Mouse (Mus musculus) thymus, postnatal 0 days (tissue): ENCODE measurements around the gene Tmem178b. TPM values are rescaled to one million over a fixed set of nuclear protein-coding genes. Genes with fewer than 3 reads are reported as not detected.

Source experiments
- DNase-seq: peaks from one replicate; pipeline ENCODE4 v3.0.0-alpha.2; 2015; ENCODE audit warnings: low spot score
- polyA plus RNA-seq: library from polyadenylated mRNA; unstranded; fragments of >200 nt; fragmentation: Nextera tagmentation; extraction: Ambion mirVana; gene quantifications from 2 replicates; pipeline ENCODE4 v1.2.1, GENCODE M21; 2015

The Tmem178b gene
- polyA plus RNA-seq, 1 experiment from 2014 or later: not detected

DNA sequence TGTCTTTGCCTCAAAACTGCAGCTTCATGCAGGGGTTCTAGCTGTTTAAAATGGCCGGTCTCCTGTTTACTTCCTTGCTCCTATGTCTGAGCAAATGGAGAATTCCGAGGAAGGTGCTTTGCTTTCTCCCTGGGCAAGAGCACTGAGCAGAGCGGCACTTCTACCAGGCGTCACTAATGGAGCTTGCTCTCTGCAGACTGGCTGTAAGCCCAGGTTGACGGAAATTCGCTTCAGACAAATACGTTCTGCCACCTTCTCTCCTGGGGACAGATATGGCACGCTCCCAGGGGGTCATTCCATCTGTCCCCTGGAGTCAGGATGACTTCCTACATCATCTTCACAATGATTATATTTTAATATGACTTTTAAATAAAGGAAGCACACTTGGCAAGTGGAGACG is 271.3 kb downstream of the Tmem178b start:
- DNase-seq: no peak

DNA sequence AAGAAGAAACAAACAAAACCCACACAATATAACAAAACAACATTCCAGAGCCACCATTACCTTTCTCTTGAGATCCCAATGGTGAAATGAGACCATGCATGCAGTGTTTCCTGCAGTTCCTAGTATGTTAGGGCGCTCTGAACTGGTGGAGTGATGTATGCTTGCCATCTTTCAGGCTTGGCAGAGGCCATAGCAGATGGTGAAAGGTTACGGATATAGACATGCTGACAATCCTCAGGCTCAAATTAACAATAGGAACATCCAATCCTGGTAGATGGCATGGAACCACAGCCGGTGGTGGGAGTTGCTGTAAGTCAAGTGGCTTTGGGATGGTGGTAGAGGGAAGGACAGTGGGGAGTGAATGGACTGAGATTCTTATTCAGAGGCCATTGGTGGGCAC is 272.5 kb downstream of the Tmem178b start:
- no peak for DNase-seq

DNA sequence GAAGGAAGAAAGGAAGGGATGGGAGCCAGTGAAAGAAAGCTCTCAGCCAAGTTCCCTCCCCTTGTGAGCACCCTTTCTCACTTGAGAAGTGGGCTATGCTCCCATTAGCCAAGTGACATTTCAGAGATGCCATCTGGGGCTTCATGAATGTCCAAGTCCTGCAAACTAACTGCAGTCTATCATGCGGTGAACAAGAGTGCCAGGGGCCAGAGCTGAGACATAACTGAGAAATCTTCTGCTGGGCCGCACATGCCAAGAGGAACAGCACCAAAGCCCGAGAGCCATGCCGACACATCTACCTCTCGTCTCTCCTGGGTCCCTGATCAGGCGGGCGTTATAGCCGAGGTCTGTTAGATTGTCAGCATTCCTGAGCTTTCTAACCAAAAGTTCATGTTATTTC is 279.2 kb downstream of the Tmem178b start:
- DNase-seq: no peak

DNA sequence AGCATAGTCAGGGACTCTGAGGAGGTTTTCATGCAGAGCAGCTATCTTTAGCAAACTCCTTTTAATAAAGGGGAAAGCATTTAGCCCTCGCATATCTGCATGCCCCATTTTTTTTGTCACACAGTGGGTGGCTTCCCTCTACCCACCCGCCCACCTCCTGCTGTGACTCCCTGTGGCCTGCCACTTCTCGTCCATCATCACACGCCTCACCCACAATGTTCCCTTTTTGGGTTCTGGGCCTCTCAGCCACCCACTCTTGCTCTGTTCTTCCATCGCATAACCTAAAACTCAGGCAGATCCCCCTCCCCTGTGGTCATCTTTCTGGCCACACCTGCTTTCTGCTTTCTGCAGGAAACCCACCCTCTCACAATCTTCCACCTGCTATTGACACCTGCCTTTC is 288.3 kb downstream of the Tmem178b start:
- no peak for DNase-seq

DNA sequence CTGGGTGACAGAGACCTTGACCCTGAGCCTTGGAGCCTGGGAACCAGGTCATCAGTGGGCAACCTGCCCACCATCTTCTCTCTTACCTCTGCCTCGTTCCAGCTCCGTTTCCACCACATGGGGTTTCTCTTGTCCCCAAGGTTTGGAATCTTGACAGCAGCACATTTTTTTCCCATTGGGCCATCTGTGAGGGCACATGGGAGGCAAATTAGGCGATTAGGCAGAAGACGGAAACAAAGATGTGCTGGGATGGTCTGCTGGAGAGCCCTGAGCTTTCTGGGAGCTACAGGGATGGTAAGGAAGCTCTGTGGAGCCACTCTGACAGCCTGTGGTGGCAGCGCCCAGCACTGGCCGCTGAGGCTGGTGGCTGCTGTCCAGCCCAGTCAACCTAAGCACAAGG is 300.5 kb downstream of the Tmem178b start:
- no peak for DNase-seq

DNA sequence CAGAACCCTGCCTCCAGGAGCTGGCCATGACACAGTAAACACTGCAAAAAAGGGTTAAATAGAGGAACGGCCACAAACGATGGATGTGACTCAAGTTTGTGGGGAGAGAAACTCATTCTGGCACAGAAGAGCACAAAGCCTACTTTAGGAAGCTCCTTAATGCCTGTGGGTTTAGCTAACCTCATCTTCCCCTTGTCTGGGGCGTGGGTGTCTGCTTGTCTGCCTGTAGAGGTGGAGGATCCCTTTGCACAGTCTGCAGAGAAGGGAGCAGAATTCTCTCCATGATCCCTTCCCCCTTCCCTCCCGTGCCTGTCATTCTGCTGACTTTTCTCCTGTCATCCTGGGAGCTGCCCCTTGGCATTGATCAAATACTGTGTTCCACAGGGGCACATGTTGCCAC is 304.8 kb downstream of the Tmem178b start:
- DNase-seq: no peak

DNA sequence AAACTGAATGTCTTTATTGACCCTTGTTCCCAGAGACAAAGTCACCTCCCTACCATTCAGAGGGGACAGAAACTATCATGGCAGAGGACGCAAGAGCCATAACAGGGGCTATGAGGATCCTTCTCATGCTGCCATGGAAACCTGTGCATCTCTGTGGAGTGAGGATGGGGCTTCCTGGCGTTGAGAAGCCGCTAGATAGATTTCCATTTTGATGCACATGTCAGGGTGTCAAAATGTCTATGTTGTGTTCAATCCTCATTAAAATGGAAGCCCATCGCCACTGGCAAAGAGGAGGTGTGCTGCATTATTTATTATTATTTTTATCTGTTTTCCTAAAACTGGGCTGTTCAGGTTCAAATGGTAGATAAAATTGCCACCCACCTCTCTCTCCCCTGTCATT is 307.5 kb downstream of the Tmem178b start:
- DNase-seq: no peak

DNA sequence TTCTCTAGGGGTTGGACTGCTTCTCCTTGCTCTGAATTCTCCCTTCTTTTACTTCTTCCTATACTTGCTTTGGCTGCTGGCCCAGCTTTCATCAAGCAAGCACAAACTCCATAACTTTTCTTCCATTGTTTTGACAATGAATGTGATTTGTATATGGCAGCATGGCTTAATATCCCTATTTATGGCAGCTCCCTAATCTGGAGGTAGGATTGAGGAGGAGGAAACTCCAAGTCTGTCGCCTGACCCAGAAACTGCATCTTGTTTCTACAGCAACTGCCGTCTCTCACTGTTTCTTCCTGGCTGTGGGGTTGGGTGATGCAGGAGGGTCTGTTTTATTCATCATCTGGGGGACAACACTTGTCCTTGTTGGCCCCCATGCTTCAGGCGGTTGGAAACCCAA is 327.6 kb downstream of the Tmem178b start:
- no peak for DNase-seq

DNA sequence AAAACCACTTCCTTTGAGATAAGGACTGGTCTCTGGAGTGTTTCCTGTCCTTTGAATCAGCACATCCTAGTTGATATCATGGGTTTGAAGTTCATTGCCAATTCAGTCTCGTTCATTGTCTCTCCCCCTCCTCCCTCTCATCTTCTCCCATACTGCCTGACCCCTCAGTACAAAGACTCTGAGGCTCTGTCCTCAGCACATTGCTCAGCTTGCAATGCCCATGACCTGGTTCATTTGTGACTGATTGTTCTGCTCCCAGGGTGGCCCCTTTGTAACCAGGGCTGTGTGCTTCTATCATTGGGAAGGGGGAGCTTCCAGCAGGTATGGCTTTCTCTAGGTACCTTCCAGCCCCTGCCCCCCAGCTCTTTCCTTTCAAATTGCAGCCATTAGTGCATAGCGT is 329.5 kb downstream of the Tmem178b start:
- DNase-seq: no peak

DNA sequence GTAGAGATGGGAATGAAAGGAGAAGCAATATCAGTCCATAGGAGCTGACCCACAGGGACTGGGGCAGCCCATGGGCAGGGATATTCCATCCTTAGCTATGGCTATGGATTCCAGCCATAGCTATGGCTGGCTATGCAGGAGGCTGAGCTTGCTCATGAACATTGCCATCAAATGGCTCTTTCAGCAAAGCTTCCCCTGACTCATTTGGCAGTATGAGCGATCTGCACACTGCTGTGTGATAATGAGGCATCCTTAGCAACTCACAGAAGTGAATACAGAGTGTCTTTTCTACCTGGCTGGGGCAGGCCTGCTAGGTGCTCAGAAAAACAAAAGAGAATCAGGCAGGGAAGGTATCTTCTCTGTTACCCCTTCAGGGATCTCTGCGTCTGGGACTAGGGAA is 332.3 kb downstream of the Tmem178b start:
- no peak for DNase-seq

DNA sequence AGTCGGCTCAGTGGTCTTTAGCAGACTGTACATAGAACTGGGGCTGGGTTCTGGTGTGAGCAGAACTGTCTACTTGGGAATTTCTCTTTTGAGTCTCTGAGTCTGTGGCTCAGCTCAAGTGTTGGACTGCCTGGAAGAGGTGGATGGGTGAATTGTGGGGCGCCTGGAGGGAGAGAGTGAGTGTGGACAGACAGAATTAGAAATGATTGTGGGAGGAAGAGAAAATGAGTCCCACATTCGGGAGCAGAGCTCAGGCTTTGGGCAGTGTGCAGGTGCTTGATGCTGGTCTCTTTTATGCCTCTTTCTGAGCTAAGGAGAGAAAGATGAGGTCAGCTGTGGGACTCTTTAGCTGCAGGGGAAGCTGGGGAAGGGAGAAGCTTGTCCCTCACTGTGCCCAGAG is 334.9 kb downstream of the Tmem178b start:
- no peak for DNase-seq

DNA sequence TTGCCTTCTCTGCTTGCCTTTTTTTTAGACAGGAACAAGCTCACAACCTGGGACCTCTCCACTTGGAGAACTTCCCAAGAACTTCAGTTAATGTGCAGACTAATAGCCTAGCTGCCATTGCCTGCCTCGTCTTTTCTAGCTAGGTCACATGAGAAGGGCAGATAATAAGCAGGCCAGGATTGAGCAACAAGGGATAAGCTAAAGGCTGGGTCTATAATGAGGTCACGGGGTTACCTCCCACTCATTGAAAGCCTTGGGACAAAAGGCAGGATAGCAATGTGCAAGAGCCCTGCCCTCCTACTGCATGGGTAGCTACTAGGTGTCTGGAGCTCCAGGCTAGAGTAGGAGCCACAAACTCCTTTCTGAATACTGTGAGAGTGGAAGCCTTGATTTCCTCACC is 336.1 kb downstream of the Tmem178b start:
- DNase-seq: no peak

DNA sequence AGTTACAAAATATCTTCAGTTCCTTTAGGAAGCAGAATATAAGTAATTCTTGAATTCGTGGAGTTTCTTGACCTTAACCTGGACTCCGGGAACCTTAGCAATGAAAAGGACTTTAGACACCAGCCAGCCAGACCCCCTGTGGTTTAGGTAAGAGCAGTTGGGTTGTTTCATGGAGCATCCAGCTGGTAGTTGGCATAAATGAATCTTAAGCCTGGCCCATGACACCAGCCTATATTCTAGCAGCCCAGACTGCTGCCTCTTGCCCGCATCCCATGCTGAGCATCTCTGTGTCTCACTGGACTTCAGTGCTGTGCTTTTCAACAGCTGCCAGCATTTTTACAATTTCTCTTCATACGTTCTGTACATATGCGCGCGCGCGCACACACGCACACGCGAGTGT is 344.1 kb downstream of the Tmem178b start:
- DNase-seq: no peak

DNA sequence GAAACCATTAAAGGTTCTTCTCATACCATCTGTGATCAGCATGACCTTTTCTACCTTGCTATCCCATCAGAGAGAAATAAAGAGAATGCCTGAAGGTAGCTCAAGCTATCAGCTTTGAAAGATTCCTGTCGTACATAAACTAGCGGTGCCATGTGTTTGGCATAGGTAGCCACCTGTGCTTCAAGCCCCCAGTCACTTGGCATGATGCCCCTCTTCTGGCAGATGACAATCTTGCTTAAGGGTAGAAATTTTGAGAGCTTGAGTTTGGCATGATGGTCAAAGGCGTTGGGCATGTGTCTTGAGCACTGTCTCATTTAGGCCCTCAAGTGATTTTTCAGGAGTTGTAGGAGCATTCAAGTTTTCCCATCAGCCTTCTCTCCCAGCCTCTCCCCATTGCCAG is 344.6 kb downstream of the Tmem178b start:
- DNase-seq: no peak

DNA sequence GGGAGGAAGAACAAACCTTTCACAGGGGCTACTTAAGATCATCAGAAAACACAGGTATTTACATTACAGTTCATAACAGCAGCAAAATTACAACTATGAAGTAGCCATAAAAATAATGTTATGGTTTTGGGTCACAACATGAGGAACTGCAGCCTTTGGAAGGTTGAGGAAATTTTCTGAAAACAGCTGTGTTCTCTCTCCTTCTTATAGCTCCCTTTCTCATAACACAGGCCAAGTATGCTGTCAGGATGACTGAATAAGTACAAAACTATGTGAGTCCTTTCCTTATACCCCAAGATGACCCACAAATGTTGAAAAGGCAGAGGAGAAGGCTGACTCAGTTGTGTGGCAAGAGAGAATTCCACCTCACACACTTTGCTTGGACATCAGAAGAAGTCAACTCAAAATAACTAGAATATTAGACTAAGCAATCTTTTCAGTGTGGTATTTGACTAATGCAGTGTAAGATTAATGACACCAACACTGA is 347.6 kb downstream of the Tmem178b start:
- DNase-seq: no peak

DNA sequence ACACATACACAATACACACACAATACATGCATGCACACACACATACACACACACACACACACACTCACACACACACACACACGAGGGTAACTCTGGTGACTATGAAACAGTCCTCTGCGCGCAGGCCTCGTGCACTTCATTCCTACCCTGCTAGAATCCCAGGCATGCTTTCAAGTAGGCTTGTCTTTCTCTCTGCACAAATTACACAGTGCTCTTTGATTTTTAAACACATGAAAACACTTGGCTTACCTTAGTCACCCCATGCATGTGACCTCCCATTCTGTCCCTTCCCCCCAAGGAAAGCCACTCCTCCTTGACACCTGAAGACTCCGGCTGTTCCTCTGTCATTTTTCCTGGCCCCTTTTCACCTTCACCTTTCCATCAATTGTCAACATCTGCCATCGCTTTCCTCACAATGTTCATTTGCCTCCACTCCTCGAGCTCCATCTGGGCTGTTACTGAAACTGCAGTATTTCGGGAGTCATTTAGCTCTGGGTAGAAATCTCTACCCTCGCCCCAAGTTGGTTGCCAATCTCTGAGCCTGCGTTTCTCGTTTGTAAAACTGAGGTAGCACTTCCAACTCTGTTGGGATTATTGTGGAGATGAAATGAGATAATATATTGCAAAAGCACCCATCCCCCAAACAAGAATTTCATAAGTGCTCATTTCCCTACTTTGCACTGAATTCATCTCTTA is 352.7 kb downstream of the Tmem178b start:
- DNase-seq: no peak

DNA sequence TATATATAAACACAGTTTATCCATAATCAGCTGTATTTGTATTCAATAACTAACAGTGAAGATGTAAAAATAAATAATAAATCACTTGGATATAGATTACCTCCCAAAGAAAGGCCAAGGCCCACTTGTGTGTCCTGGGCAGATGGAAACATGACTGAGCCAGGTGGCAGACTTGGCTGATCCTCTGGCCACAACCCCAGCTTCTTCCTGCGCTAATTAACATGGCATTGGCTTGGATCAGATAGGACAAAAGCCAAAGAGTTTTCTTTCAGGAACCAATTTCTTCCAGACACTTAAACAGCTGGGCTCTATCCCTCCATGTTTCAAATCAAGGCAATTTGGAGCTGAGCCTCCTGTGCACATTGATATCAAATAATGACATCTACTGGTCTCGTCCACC is 355.9 kb downstream of the Tmem178b start:
- no peak for DNase-seq

DNA sequence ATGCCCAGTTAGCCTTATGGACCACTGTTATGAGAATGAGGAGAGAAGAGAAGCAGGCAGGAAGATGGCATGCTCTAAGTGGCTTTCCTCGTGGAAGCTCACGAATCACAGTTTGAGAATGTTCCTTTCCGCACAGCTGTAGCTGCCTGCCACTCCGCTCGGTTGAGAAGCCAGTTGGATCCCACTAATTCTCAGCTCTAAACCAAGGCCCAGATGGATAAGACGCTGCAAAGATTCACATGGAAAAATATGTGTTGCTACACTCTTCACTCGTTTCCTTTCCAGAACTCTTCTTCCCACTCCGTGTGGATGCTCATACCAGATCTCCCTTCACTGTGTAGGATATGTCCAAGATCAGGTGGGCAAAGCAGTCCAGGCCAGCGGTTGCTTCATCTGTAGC is 356.9 kb downstream of the Tmem178b start:
- DNase-seq: no peak

DNA sequence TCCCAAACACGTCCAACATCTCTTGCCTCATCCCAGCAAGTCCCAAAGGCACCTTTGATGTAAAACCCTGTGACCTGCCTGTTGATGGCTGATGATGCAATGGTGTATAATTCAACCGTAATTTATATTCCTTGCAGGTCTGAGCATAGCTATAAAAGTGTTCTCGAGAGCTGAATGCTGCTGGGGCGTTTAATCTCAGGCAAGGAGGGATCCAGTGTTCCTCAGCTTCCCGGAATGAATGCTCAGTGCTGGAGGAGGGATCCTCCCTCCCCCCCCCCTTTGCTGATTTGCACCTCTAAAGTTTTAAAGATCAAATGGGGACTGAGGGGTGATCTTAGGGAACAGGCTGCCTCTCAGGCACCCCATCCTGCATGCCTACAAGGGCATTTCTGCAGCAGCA is 361.0 kb downstream of the Tmem178b start:
- no peak for DNase-seq

DNA sequence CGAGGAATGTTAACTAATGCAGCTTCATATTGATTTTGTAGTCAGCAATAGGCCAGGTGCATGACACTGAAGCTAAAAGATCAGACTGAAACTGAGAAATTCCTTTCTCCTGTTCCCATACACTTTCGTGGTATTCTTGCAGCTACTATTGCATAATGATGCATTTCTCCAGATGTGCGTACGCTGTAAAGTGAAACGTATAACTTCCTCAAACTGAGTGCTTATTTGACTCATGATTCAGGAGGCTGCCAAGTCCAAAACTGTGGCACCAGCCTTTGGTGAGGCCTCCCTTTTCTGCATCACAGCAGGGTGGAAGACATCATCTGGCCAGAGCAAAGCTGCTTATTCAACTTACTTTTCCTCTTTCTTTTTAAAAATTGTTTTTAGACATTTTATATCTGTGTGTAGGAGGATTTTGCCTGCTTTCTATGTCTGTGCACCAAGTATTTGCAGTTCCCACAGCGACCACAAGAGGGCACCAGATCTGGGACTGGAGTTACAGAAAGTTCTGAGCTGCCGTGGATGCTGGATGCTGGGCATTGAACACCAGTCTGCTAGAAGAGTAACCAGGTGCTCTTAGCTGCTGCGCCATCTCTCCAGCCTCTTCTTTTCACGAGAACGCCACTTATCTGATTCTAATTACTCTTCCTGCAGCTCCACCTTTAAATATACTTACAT is 362.9 kb downstream of the Tmem178b start:
- peak; percentile 62 for DNase-seq

DNA sequence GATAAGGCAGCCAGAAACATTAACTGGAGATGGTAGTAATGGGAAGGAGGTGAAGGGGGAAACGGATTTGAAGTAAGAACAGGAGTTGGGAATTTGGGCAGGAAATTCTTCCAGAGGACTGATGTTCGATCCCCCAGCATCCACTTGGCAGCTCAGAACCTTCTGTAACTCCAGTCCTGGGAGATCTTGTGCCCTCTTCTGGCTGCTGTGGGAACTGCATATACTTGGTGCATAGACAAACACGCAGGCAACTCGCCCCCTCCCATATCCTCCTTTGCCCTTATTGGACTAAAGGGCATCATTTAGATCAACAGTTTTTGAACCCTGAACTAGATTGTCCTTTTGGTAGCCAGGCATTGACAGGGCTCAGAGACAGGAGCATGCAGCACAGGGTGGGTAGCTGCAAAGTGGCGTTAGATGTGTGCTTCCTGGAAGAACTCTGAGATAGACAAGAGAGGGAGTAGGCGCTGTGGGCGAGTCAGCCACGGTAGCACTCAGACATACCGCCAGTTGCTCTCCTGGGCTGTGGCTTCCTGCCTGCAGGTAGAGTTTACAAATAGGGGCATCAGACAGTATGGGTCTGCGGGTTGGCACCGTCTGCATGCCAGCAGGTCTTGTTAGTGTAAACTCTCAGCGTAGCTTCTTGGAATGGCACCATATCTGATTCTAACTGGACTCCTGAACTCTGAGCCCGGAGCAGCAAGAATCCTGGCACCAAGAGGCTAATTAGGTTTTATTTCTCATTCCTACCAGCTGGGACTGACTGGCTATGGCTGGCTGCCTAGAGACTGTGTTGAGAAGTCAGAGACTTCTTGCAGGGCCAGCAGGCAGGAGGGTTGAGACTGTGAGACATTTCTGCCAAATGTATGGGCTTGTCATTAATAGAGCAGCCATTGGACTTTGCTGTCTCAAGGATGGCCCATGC is 364.0 kb downstream of the Tmem178b start:
- peak; percentile 43 for DNase-seq

DNA sequence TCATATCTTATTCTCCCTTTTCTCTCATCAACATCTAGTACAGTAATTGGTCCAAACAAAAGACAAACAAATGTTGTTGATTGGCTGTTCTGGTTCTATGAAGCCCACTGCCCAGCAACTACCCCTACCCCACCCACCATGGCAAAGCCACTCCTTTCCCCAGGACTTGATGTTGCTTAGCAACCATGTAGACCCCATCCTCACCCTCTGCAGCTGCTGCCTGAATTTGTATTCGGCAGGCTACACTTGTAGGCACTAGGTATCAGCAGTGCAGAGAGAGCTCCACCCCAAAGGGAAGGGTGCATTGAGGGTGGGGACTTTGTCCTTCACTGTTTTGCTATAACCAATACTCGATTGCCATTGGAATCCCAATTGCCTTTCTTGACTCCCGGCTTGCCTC is 365.8 kb downstream of the Tmem178b start:
- DNase-seq: no peak
